Mouse (Mus musculus) C2C12 (cell line): Measurements from ENCODE around the gene Fbxo47.

Experiments
- CEBPB ChIP-seq: IDR thresholded peaks from one replicate; pipeline ENCODE4 v1.6.1; 2011; ENCODE audit warnings: low read depth, mild to moderate bottlenecking, control low read depth, moderate library complexity
- CTCF ChIP-seq: IDR thresholded peaks from one replicate; pipeline ENCODE4 v1.5.1; 2011; ENCODE audit not compliant: control insufficient read depth, insufficient read depth, insufficient read length
- MAX ChIP-seq: IDR thresholded peaks from one replicate; pipeline ENCODE4 v1.6.1; 2011; ENCODE audit warnings: mild to moderate bottlenecking, control low read depth
- MYOD1 ChIP-seq: IDR thresholded peaks from one replicate; pipeline ENCODE4 v1.6.1; 2011; ENCODE audit warnings: low read depth; ENCODE audit not compliant: control insufficient read depth, insufficient read length
- MYOG ChIP-seq: IDR thresholded peaks from one replicate; pipeline ENCODE4 v1.6.1; 2011; ENCODE audit not compliant: control insufficient read depth, insufficient read length; ENCODE audit errors: extremely low read depth
- USF1 ChIP-seq: IDR thresholded peaks from one replicate; pipeline ENCODE4 v1.6.1; 2011; ENCODE audit warnings: low read depth, mild to moderate bottlenecking, control low read depth, moderate library complexity

DNA sequence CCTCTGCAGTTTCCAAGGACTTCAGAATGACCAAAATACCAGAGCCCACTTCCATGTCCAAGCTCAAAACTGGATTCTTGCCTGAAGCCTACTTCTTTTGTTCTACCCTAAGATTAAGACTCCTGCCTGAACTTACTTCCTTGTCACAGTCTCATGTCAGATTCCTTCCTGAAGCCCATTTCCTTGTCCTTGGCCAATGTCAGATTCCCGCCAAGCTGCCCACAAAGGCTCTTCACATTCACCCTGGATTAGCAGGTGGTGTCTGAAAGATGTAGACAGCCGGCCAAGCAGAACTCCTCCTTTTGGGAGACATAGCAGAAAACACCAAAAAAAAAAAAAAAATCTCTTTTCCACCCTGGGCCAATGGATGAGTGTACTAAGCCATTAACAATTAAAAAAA lies 31.5 kb upstream of the Fbxo47 start:
- TF ChIP-seq CTCF, result no peak
- no peak for TF ChIP-seq USF1
- no peak for TF ChIP-seq MAX
- no peak for TF ChIP-seq MYOD1
- TF ChIP-seq CEBPB, result no peak
- TF ChIP-seq MYOG, result no peak
